Mouse (Mus musculus) heart, embryonic 16.5 days (tissue): ENCODE measurements around the gene 4930467E23Rik. TPM values are rescaled to one million over a fixed set of nuclear protein-coding genes. Genes with fewer than 3 reads are reported as not detected.
"Not testable (repeated sequence)": the region's sequence is repeated elsewhere in the genome, so short reads cannot be mapped to it uniquely, and the experiment has no call there.

ENCODE experiments used
- ATAC-seq: fragments of 200-750 bp; cut with Nextera tagmentation; replicated peaks from 2 replicates; pipeline ENCODE4 v1.8.0; 2017; ENCODE audit warnings: moderate number of reproducible peaks; ENCODE audit not compliant: insufficient read depth, low FRiP score; ENCODE audit errors: extremely low read depth
- H3K27ac ChIP-seq: fragments of 300-500 bp; sonication (generic); 2 replicates; pipeline ENCODE4 v1.5.1; 2014; ENCODE audit warnings: mild to moderate bottlenecking, low read length, control low read depth, moderate library complexity
- H3K27me3 ChIP-seq: fragments of 300-500 bp; sonication (generic); 2 replicates; pipeline ENCODE4 v1.6.1; 2014; ENCODE audit warnings: low read length, mixed read lengths; ENCODE audit not compliant: control insufficient read depth, insufficient read depth
- H3K36me3 ChIP-seq: fragments of 300-500 bp; sonication (generic); 2 replicates; pipeline ENCODE4 v1.6.1; 2014; ENCODE audit not compliant: control insufficient read depth, insufficient read depth
- H3K4me1 ChIP-seq: fragments of 300-500 bp; sonication (generic); 2 replicates; pipeline ENCODE4 v1.6.1; 2014; ENCODE audit warnings: low read length, mixed read lengths; ENCODE audit not compliant: control insufficient read depth, insufficient read depth
- H3K4me2 ChIP-seq: fragments of 300-500 bp; sonication (generic); 2 replicates; pipeline ENCODE4 v1.6.1; 2014; ENCODE audit warnings: low read depth, mild to moderate bottlenecking, control low read depth, low read length
- H3K4me3 ChIP-seq: fragments of 300-500 bp; sonication (generic); 2 replicates; pipeline ENCODE4 v1.5.1; 2014; ENCODE audit warnings: mild to moderate bottlenecking, control low read depth, low read length
- H3K9ac ChIP-seq: fragments of 300-500 bp; sonication (generic); 2 replicates; pipeline ENCODE4 v1.6.1; 2014; ENCODE audit warnings: low read length, control low read depth
- H3K9me3 ChIP-seq: fragments of 300-500 bp; sonication (generic); replicated peaks from 2 replicates; pipeline ENCODE4 v1.6.1; 2016; ENCODE audit warnings: low read length; ENCODE audit not compliant: control insufficient read depth
- WGBS: fragments of 180-500 bp; shearing (Covaris S2); extraction: QIAGEN DNeasy Blood & Tissue Kit; methylation state at CpG from one replicate; pipeline ENCODE4 v1.1.7; 2014; 5-methylcytosine and 5-hydroxymethylcytosine counted together
- polyA plus RNA-seq: library from polyadenylated mRNA; unstranded; fragments of >200 nt; fragmentation: Nextera tagmentation; extraction: Ambion mirVana; gene quantifications from 2 replicates; pipeline ENCODE4 v1.2.1, GENCODE M21; 2015

4930467E23Rik gene
- polyA plus RNA-seq, result not detected in 2 replicates

GRCm38 (mm10) chr8:19729276-19729675 lies at the start of gene 4930467E23Rik:
TSS of gene 4930467E23Rik (plus strand) at chr8:19729576.
- H3K4me1 ChIP-seq, H3K9me3 ChIP-seq, H3K4me2 ChIP-seq, ATAC-seq, H3K27me3 ChIP-seq, H3K4me3 ChIP-seq, H3K9ac ChIP-seq, H3K36me3 ChIP-seq, H3K27ac ChIP-seq: not testable (repeated sequence)
- no CpG with 5 or more reads among the region's 2 CpGs for WGBS

- not testable (repeated sequence) for H3K4me2 ChIP-seq, H3K36me3 ChIP-seq, H3K9me3 ChIP-seq, H3K27me3 ChIP-seq, H3K4me3 ChIP-seq, ATAC-seq, H3K9ac ChIP-seq, H3K4me1 ChIP-seq, H3K27ac ChIP-seq
- WGBS, result 83% methylated on average over 1 of the region's 3 CpGs
These were observed 47.1 kb upstream of the 4930467E23Rik start for GRCm38 (mm10) chr8:19682311-19682710.

GRCm38 (mm10) chr8:19685476-19685875 lies 43.9 kb upstream of the 4930467E23Rik start:
- not testable (repeated sequence) for H3K4me3 ChIP-seq, H3K27me3 ChIP-seq, H3K4me2 ChIP-seq, H3K9me3 ChIP-seq, H3K36me3 ChIP-seq, H3K4me1 ChIP-seq, H3K9ac ChIP-seq, H3K27ac ChIP-seq, ATAC-seq
- WGBS, result 71% methylated on average over 3 of the region's 3 CpGs

GRCm38 (mm10) chr8:19688802-19689525 lies 40.4 kb upstream of the 4930467E23Rik start:
- 74% methylated on average over 6 of the region's 6 CpGs for WGBS
- not testable (repeated sequence) for H3K27me3 ChIP-seq, ATAC-seq

GRCm38 (mm10) chr8:19689745-19690144 lies 39.6 kb upstream of the 4930467E23Rik start:
- WGBS, result 66% methylated on average over 1 of the region's 1 CpGs

More at GRCm38 (mm10) chr8:19688802-19689525, 40.4 kb upstream of the 4930467E23Rik start:
- H3K4me3 ChIP-seq, H3K4me2 ChIP-seq, H3K4me1 ChIP-seq, H3K36me3 ChIP-seq, H3K27ac ChIP-seq, H3K9ac ChIP-seq, H3K9me3 ChIP-seq: not testable (repeated sequence)

GRCm38 (mm10) chr8:19691421-19691820 lies 38.0 kb upstream of the 4930467E23Rik start:
- ATAC-seq, H3K4me2 ChIP-seq, H3K4me1 ChIP-seq, H3K36me3 ChIP-seq, H3K27me3 ChIP-seq, H3K9ac ChIP-seq, H3K27ac ChIP-seq, H3K9me3 ChIP-seq, H3K4me3 ChIP-seq: not testable (repeated sequence)
- WGBS, result 71% methylated on average over 6 of the region's 6 CpGs

More at GRCm38 (mm10) chr8:19689745-19690144, 39.6 kb upstream of the 4930467E23Rik start:
- H3K9me3 ChIP-seq, H3K27me3 ChIP-seq, H3K4me3 ChIP-seq, H3K4me2 ChIP-seq, H3K27ac ChIP-seq, ATAC-seq, H3K9ac ChIP-seq, H3K36me3 ChIP-seq, H3K4me1 ChIP-seq: not testable (repeated sequence)

- H3K36me3 ChIP-seq, H3K4me2 ChIP-seq, ATAC-seq, H3K27me3 ChIP-seq, H3K9me3 ChIP-seq, H3K4me3 ChIP-seq, H3K27ac ChIP-seq, H3K4me1 ChIP-seq, H3K9ac ChIP-seq: not testable (repeated sequence)
- WGBS, result 79% methylated on average over 10 of the region's 11 CpGs
These were observed 31.8 kb upstream of the 4930467E23Rik start for GRCm38 (mm10) chr8:19697497-19698077.

- not testable (repeated sequence) for H3K27me3 ChIP-seq, H3K27ac ChIP-seq, H3K4me1 ChIP-seq, ATAC-seq, H3K9me3 ChIP-seq, H3K4me2 ChIP-seq, H3K9ac ChIP-seq, H3K4me3 ChIP-seq, H3K36me3 ChIP-seq
- whole genome bisulfite sequencing, result 71% methylated on average over 6 of the region's 6 CpGs
These were observed 31.3 kb upstream of the 4930467E23Rik start for GRCm38 (mm10) chr8:19698123-19698522.

- H3K9ac ChIP-seq, H3K4me2 ChIP-seq, H3K4me3 ChIP-seq, H3K9me3 ChIP-seq, H3K36me3 ChIP-seq, H3K27ac ChIP-seq, ATAC-seq, H3K27me3 ChIP-seq, H3K4me1 ChIP-seq: not testable (repeated sequence)
- 74% methylated on average over 4 of the region's 4 CpGs for WGBS
These were observed 30.7 kb upstream of the 4930467E23Rik start for GRCm38 (mm10) chr8:19698722-19699121.
